Mouse (Mus musculus) monocyte, adult 5-6 weeks (primary cell): ENCODE results near the gene Nhlrc4. TPM values are rescaled to one million over a fixed set of nuclear protein-coding genes. Genes with fewer than 3 reads are reported as not detected.

Experiments used
- ATAC-seq: fragments of 153-309, 156-312 bp; replicated peaks from 2 replicates; pipeline ENCODE4 v1.8.0; 2017; ENCODE audit warnings: mild to moderate bottlenecking; ENCODE audit not compliant: low TSS enrichment, insufficient number of reproducible peaks, severe bottlenecking, poor library complexity, low FRiP score
- total RNA-seq: library from RNA; stranded (forward); fragments of 200-1000, 200-491, 200-594 nt; gene quantifications from 3 replicates; pipeline ENCODE4 v1.2.3, GENCODE M21; 2017

The Nhlrc4 gene
- total RNA-seq, 1 experiment from 2014 or later: not detected

- ATAC-seq: no peak
These were observed 15.1 kb upstream of the Nhlrc4 start for GRCm38 (mm10) chr17:25959630-25960467.

GRCm38 (mm10) chr17:25958771-25959494 is 14.2 kb upstream of the Nhlrc4 start:
- no peak for ATAC-seq

- no peak for ATAC-seq
These were observed 12.9 kb upstream of the Nhlrc4 start for GRCm38 (mm10) chr17:25957586-25958051.

GRCm38 (mm10) chr17:25956631-25957030 is 11.9 kb upstream of the Nhlrc4 start:
- ATAC-seq: no peak

- ATAC-seq: no peak
These were observed 11.4 kb upstream of the Nhlrc4 start for GRCm38 (mm10) chr17:25956201-25956600.

GRCm38 (mm10) chr17:25955736-25956135 is 11.0 kb upstream of the Nhlrc4 start:
- no peak for ATAC-seq

GRCm38 (mm10) chr17:25954671-25955070 is 9.9 kb upstream of the Nhlrc4 start:
- ATAC-seq: no peak

GRCm38 (mm10) chr17:25953161-25953560 is 8.4 kb upstream of the Nhlrc4 start:
- ATAC-seq: no peak; the same call in 1 of the 2 replicates

GRCm38 (mm10) chr17:25951803-25952623 is 7.3 kb upstream of the Nhlrc4 start, which contains the start of gene A930017K11Rik:
Gene A930017K11Rik (minus strand): TSS chr17:25952565.
- ATAC-seq: no peak

- ATAC-seq: no peak
These were observed 6.6 kb upstream of the Nhlrc4 start for GRCm38 (mm10) chr17:25951225-25951802.

- ATAC-seq: no peak
These were observed 5.9 kb upstream of the Nhlrc4 start for GRCm38 (mm10) chr17:25950706-25951105.

GRCm38 (mm10) chr17:25949981-25950380 is 5.2 kb upstream of the Nhlrc4 start:
- no peak for ATAC-seq

- no peak for ATAC-seq
These were observed 3.3 kb upstream of the Nhlrc4 start for GRCm38 (mm10) chr17:25948051-25948450.

GRCm38 (mm10) chr17:25947576-25947975 is 2.8 kb upstream of the Nhlrc4 start:
- ATAC-seq: no peak

- no peak for ATAC-seq
These were observed 2.1 kb upstream of the Nhlrc4 start for GRCm38 (mm10) chr17:25946891-25947290.

GRCm38 (mm10) chr17:25946349-25946748 is 1.6 kb upstream of the Nhlrc4 start:
- ATAC-seq: no peak

GRCm38 (mm10) chr17:25945517-25946155 is 875 bp upstream of the Nhlrc4 start:
- no peak for ATAC-seq

- no peak for ATAC-seq
These were observed 992 bp downstream of the Nhlrc4 start for GRCm38 (mm10) chr17:25943769-25944168.
